Mouse (Mus musculus) left cerebral cortex, postnatal 36 days (tissue): ENCODE data around the gene Birc3. TPM values are rescaled to one million over a fixed set of nuclear protein-coding genes. Genes with fewer than 3 reads are reported as not detected.
A peak's percentile ranks its signal among the peaks of the same experiment; 100 is the strongest.
"Not testable (repeated sequence)": the region's sequence is repeated elsewhere in the genome, so short reads cannot be mapped to it uniquely, and the experiment has no call there.

Experiments used
- DNase-seq, 2 experiments: peaks; one replicate each; pipeline ENCODE4 v3.0.0; 2021 to 2022; ENCODE audit warnings: low spot score in 2 of 2, mixed read lengths in 1 of 2
- intact Hi-C: fragments of 180-260 bp; cut with DNase I; formaldehyde crosslinking; loops from one replicate; pipeline ENCODE4 v1.15.1; 2025
- total RNA-seq, 2 experiments: library from RNA; stranded (reverse); gene quantifications; 2 replicates each; pipeline ENCODE4 v1.2.3; 2021

Birc3 gene
- total RNA-seq, 2 experiments from 2014 or later = 2.4 to 2.6 TPM

- no peak for DNase-seq
- intact Hi-C loops = no loop called here
These were observed 2.2 kb downstream of the Birc3 start for GRCm38 (mm10) chr9:7870556-7871315.

GRCm38 (mm10) chr9:7868838-7869491 is 4.0 kb downstream of the Birc3 start:
- DNase-seq = no peak
- intact Hi-C loops = no loop called here

GRCm38 (mm10) chr9:7867981-7868380 is 5.0 kb downstream of the Birc3 start:
- DNase-seq = no peak
- intact Hi-C loops = no loop called here

GRCm38 (mm10) chr9:7866981-7867380 is 6.0 kb downstream of the Birc3 start:
- DNase-seq, intact Hi-C loops: not testable (repeated sequence)

- intact Hi-C loops = no loop called here
- no peak for DNase-seq
These were observed 12.0 kb downstream of the Birc3 start for GRCm38 (mm10) chr9:7860976-7861375.

- intact Hi-C loops = loop anchor here (2.0 kb wide), 1 partner anchor 141 kb away; no protein-coding TSS in a partner anchor
These were observed 17.1 kb downstream of the Birc3 start for GRCm38 (mm10) chr9:7855912-7856311.

GRCm38 (mm10) chr9:7855374-7855773 is 17.6 kb downstream of the Birc3 start:
- DNase-seq = no peak
- intact Hi-C loops = loop anchor here (2.0 kb wide), 1 partner anchor 141 kb away; no protein-coding TSS in a partner anchor

More at GRCm38 (mm10) chr9:7855912-7856311, 17.1 kb downstream of the Birc3 start:
- DNase-seq = no peak

GRCm38 (mm10) chr9:7854196-7854595 is 18.8 kb downstream of the Birc3 start:
- not testable (repeated sequence) for DNase-seq
- intact Hi-C loops = loop anchor here (2.0 kb wide), 1 partner anchor 139 kb away; no protein-coding TSS in a partner anchor

- intact Hi-C loops = no loop called here
- no peak for DNase-seq
These were observed 20.4 kb downstream of the Birc3 start for GRCm38 (mm10) chr9:7852346-7853230.

- intact Hi-C loops = no loop called here
- no peak for DNase-seq
These were observed 21.1 kb downstream of the Birc3 start for GRCm38 (mm10) chr9:7851841-7852240.

- no peak for DNase-seq
- intact Hi-C loops = no loop called here
These were observed 24.8 kb downstream of the Birc3 start for GRCm38 (mm10) chr9:7848191-7848590.

GRCm38 (mm10) chr9:7846667-7847199 is 26.3 kb downstream of the Birc3 start:
- intact Hi-C loops = no loop called here
- no peak for DNase-seq

- no peak for DNase-seq
- intact Hi-C loops = no loop called here
These were observed 27.6 kb downstream of the Birc3 start for GRCm38 (mm10) chr9:7845216-7845895.

- intact Hi-C loops = no loop called here
These were observed 31.8 kb downstream of the Birc3 start for GRCm38 (mm10) chr9:7841221-7841620.

GRCm38 (mm10) chr9:7837806-7838440 is 35.1 kb downstream of the Birc3 start:
- DNase-seq = no peak
- intact Hi-C loops = loop anchor here (10.0 kb wide), 1 partner anchor 73 kb away; the partner anchor contains the start of gene Tmem123

More at GRCm38 (mm10) chr9:7841221-7841620, 31.8 kb downstream of the Birc3 start:
- no peak for DNase-seq

GRCm38 (mm10) chr9:7836905-7837805 is 35.8 kb downstream of the Birc3 start, which contains the start of gene Birc2:
Gene Birc2, minus strand, starts transcription at chr9:7837064.
- intact Hi-C loops = loop anchor here (10.0 kb wide), 1 partner anchor 72 kb away; the partner anchor contains the start of gene Tmem123
- peak; percentile 96 to 97 for DNase-seq

- intact Hi-C loops = loop anchor here (10.0 kb wide), 1 partner anchor 72 kb away; the partner anchor contains the start of gene Tmem123
- peak; percentile 53 to 56 for DNase-seq
These were observed 36.7 kb downstream of the Birc3 start for GRCm38 (mm10) chr9:7836331-7836730.
